Mouse (Mus musculus) C2C12 (cell line): Measurements from ENCODE around the gene Pxdc1.

Experiments used
- CEBPB ChIP-seq: IDR thresholded peaks from one replicate; pipeline ENCODE4 v1.6.1; 2011; ENCODE audit warnings: low read depth, mild to moderate bottlenecking, control low read depth, moderate library complexity
- CTCF ChIP-seq: IDR thresholded peaks from one replicate; pipeline ENCODE4 v1.5.1; 2011; ENCODE audit not compliant: control insufficient read depth, insufficient read depth, insufficient read length
- MYOG ChIP-seq: IDR thresholded peaks from one replicate; pipeline ENCODE4 v1.6.1; 2011; ENCODE audit not compliant: control insufficient read depth, insufficient read length; ENCODE audit errors: extremely low read depth
- USF1 ChIP-seq: IDR thresholded peaks from one replicate; pipeline ENCODE4 v1.6.1; 2011; ENCODE audit warnings: low read depth, mild to moderate bottlenecking, control low read depth, moderate library complexity

DNA sequence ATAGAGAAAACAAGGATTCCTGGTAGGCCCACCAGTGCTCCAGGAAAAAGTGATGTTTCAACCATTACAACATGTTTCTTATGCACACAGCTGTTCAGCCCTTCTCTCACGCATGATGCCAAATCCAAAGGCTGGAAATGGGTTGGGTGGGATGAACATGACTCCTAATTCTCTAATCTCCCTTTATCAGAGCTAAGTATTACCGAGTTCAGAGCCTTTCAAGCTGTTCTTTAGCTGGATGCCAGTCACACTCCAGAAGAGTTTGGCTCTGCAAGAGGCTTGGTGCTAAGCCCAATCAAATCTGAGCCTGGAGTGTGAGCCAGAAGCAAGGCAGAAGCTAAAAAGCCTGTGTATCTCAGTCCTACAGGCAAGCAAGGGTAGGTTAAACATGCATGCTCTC lies 40.9 kb downstream of the Pxdc1 start:
- no peak for TF ChIP-seq CTCF
- TF ChIP-seq USF1: no peak
- no peak for TF ChIP-seq CEBPB
- TF ChIP-seq MYOG: no peak
